Mouse (Mus musculus) testis, adult 2 months (tissue): ENCODE measurements at regions not wholly inside any gene's neighbourhood (a gene's known extent, or its start where the extent isn't known, plus 50 kb on each side); places are given as distances from the start of the nearest gene placed in this dataset.

Source experiments
- H3K27ac ChIP-seq: fragments of 200-500 bp; 2 replicates; pipeline ENCODE4 v1.5.1; 2012; ENCODE audit warnings: low read depth, low read length; ENCODE audit not compliant: control insufficient read depth, insufficient read depth
- H3K27me3 ChIP-seq: fragments of 200-500 bp; 2 replicates; pipeline ENCODE4 v1.6.1; 2012; ENCODE audit warnings: mild to moderate bottlenecking, low read length, moderate library complexity; ENCODE audit not compliant: control insufficient read depth, insufficient read depth
- H3K36me3 ChIP-seq: fragments of 200-500 bp; 2 replicates; pipeline ENCODE4 v1.6.1; 2012; ENCODE audit warnings: mild to moderate bottlenecking, low read length; ENCODE audit not compliant: control insufficient read depth, insufficient read depth
- H3K4me1 ChIP-seq: fragments of 200-500 bp; 2 replicates; pipeline ENCODE4 v1.6.1; 2012; ENCODE audit warnings: low read length; ENCODE audit not compliant: control insufficient read depth, insufficient read depth
- H3K4me3 ChIP-seq: fragments of 200-500 bp; 2 replicates; pipeline ENCODE4 v1.5.1; 2012; ENCODE audit warnings: low read depth, mild to moderate bottlenecking, low read length, moderate library complexity, mixed read lengths; ENCODE audit not compliant: control insufficient read depth
- CTCF ChIP-seq: fragments of 200-500 bp; IDR thresholded peaks from 2 replicates; pipeline ENCODE4 v1.5.1; 2012; ENCODE audit warnings: low read depth, mild to moderate bottlenecking, inconsistent platforms, low read length, moderate library complexity; ENCODE audit not compliant: control insufficient read depth, insufficient read depth, insufficient replicate concordance
- POLR2A ChIP-seq: fragments of 200-500 bp; IDR thresholded peaks from 2 replicates; pipeline ENCODE4 v1.6.1; 2012; ENCODE audit warnings: low read depth, mild to moderate bottlenecking, inconsistent platforms, low read length, moderate library complexity; ENCODE audit not compliant: control insufficient read depth

- Histone ChIP-seq H3K4me1 (no peaks in the 10 kb centered on the region), H3K4me3 (no peak overlapping the region), H3K27ac (no peak overlapping the region), H3K27me3 (no peaks in the 10 kb centered on the region), H3K36me3 (no peaks in the 10 kb centered on the region)
- TF ChIP-seq CTCF: no peak
- no peak for TF ChIP-seq POLR2A
Observed at GRCm38 (mm10) chr1:76083273-76084036, 537.4 kb downstream of the Slc4a3 start.

GRCm38 (mm10) chr1:76091031-76091430 lies 545.0 kb downstream of the Slc4a3 start:
- H3K4me3 ChIP-seq: no peak overlapping the region
- H3K27ac ChIP-seq: no peak overlapping the region
- no peaks in the 10 kb centered on the region for H3K36me3 ChIP-seq
- TF ChIP-seq CTCF: no peak
- no peak for TF ChIP-seq POLR2A
- no peaks in the 10 kb centered on the region for H3K4me1 ChIP-seq
- H3K27me3 ChIP-seq: no peaks in the 10 kb centered on the region

- Histone ChIP-seq H3K27me3 (no peaks in the 10 kb centered on the region), H3K4me3 (no peak overlapping the region), H3K4me1 (no peaks in the 10 kb centered on the region), H3K27ac (no peak overlapping the region), H3K36me3 (no peaks in the 10 kb centered on the region)
- TF ChIP-seq CTCF: no peak
- TF ChIP-seq POLR2A: no peak
Observed at GRCm38 (mm10) chr1:76113281-76113680, 567.2 kb downstream of the Slc4a3 start.

GRCm38 (mm10) chr1:76120840-76121239 lies 574.8 kb downstream of the Slc4a3 start:
- Histone ChIP-seq H3K27me3 (no peaks in the 10 kb centered on the region), H3K4me3 (no peak overlapping the region), H3K36me3 (no peaks in the 10 kb centered on the region), H3K27ac (no peak overlapping the region), H3K4me1 (no peaks in the 10 kb centered on the region)
- TF ChIP-seq CTCF (no peak), POLR2A (no peak)

GRCm38 (mm10) chr1:76130353-76130752 lies 584.3 kb downstream of the Slc4a3 start:
- Histone ChIP-seq H3K4me3 (no peak overlapping the region), H3K27ac (no peak overlapping the region), H3K27me3 (no peaks in the 10 kb centered on the region), H3K4me1 (no peaks in the 10 kb centered on the region), H3K36me3 (no peaks in the 10 kb centered on the region)
- TF ChIP-seq CTCF (no peak), POLR2A (no peak)

GRCm38 (mm10) chr1:76136810-76137209 lies 590.7 kb downstream of the Slc4a3 start:
- H3K36me3 ChIP-seq: no peaks in the 10 kb centered on the region
- H3K4me3 ChIP-seq: no peak overlapping the region
- TF ChIP-seq POLR2A (no peak), CTCF (no peak)
- H3K4me1 ChIP-seq: no peaks in the 10 kb centered on the region
- no peaks in the 10 kb centered on the region for H3K27me3 ChIP-seq
- no peak overlapping the region for H3K27ac ChIP-seq

- H3K4me1 ChIP-seq: no peaks in the 10 kb centered on the region
- H3K27ac ChIP-seq: no peak overlapping the region
- H3K4me3 ChIP-seq: no peak overlapping the region
- no peaks in the 10 kb centered on the region for H3K36me3 ChIP-seq
- TF ChIP-seq POLR2A: no peak
- no peak for TF ChIP-seq CTCF
- no peaks in the 10 kb centered on the region for H3K27me3 ChIP-seq
Observed at GRCm38 (mm10) chr1:76137701-76138100, 591.6 kb downstream of the Slc4a3 start.
